Mouse (Mus musculus) layer of hippocampus, adult 9-11 months (tissue): ENCODE measurements around the gene Gm49601.
A peak's percentile ranks its signal among the peaks of the same experiment; 100 is the strongest.

ENCODE experiments used
- DNase-seq: peaks from one replicate; pipeline ENCODE4 v3.0.0; 2022

Gm49601 gene

GRCm38 (mm10) chr16:18626376-18626878, at the start of gene Gm49601:
TSS of gene Gm49601 (minus strand) at chr16:18626427.
- peak; percentile 87 for DNase-seq

- no peak for DNase-seq
Observed at GRCm38 (mm10) chr16:18673005-18673404, 46.8 kb upstream of the Gm49601 start.

GRCm38 (mm10) chr16:18672027-18672426, 45.8 kb upstream of the Gm49601 start:
- DNase-seq, result no peak

GRCm38 (mm10) chr16:18669914-18670313, 43.7 kb upstream of the Gm49601 start:
- DNase-seq, result no peak

- DNase-seq, result no peak
Observed at GRCm38 (mm10) chr16:18658597-18658996, 32.4 kb upstream of the Gm49601 start.

- no peak for DNase-seq
Observed at GRCm38 (mm10) chr16:18655372-18656098, 29.3 kb upstream of the Gm49601 start.

- DNase-seq, result no peak
Observed at GRCm38 (mm10) chr16:18653290-18654160, 27.3 kb upstream of the Gm49601 start.

- DNase-seq, result no peak
Observed at GRCm38 (mm10) chr16:18649126-18649525, 22.9 kb upstream of the Gm49601 start.

GRCm38 (mm10) chr16:18645329-18645728, 19.1 kb upstream of the Gm49601 start:
- no peak for DNase-seq

- no peak for DNase-seq
Observed at GRCm38 (mm10) chr16:18644485-18644884, 18.3 kb upstream of the Gm49601 start.

- DNase-seq, result no peak
Observed at GRCm38 (mm10) chr16:18643406-18643998, 17.3 kb upstream of the Gm49601 start.

GRCm38 (mm10) chr16:18642897-18643296, 16.7 kb upstream of the Gm49601 start:
- no peak for DNase-seq

GRCm38 (mm10) chr16:18642291-18642690, 16.1 kb upstream of the Gm49601 start:
- DNase-seq, result peak; percentile 25

- DNase-seq, result no peak
Observed at GRCm38 (mm10) chr16:18639382-18639929, 13.2 kb upstream of the Gm49601 start.

- no peak for DNase-seq
Observed at GRCm38 (mm10) chr16:18638396-18638795, 12.2 kb upstream of the Gm49601 start.

- no peak for DNase-seq
Observed at GRCm38 (mm10) chr16:18636804-18637203, 10.6 kb upstream of the Gm49601 start.

- no peak for DNase-seq
Observed at GRCm38 (mm10) chr16:18636401-18636800, 10.2 kb upstream of the Gm49601 start.

- DNase-seq, result no peak
Observed at GRCm38 (mm10) chr16:18633333-18633732, 7.1 kb upstream of the Gm49601 start.

GRCm38 (mm10) chr16:18632816-18633215, 6.6 kb upstream of the Gm49601 start:
- no peak for DNase-seq

GRCm38 (mm10) chr16:18632059-18632458, 5.8 kb upstream of the Gm49601 start:
- peak; percentile 42 for DNase-seq

GRCm38 (mm10) chr16:18631141-18631540, 4.9 kb upstream of the Gm49601 start:
- DNase-seq, result no peak

- no peak for DNase-seq
Observed at GRCm38 (mm10) chr16:18630291-18630690, 4.1 kb upstream of the Gm49601 start.
